Mouse (Mus musculus) layer of hippocampus, postnatal 36 days (tissue): ENCODE results near the gene Spag9. TPM values are rescaled to one million over a fixed set of nuclear protein-coding genes. Genes with fewer than 3 reads are reported as not detected.
"Not testable (repeated sequence)": the region's sequence is repeated elsewhere in the genome, so short reads cannot be mapped to it uniquely, and the experiment has no call there.

Source experiments
- DNase-seq, 2 experiments: peaks; one replicate each; pipeline ENCODE4 v3.0.0; 2022
- total RNA-seq, 2 experiments: library from RNA; stranded (reverse); gene quantifications; 2 replicates each; pipeline ENCODE4 v1.2.3; 2021

Gene Spag9
- total RNA-seq, 2 experiments from 2014 or later: 217 to 221 TPM

DNA sequence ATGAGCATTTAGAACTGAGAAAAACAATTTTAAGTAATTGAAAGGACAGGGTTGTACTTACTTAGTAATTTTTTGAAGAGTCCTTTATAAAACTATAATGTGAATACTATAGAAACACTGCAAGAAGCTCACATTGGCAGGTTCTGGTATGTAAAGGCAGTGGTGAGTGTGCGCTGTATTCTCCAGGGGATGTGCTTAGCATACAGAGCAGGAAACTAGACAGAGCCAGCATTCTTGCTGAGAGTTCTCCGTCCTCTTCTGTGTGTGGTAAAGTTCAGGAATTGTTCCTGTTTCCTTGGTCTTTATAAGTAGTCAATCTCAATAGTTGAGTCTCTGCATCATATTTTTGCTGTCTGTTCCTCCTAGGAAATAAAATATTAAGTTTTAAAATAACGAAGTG, 59.0 kb downstream of the Spag9 start:
- no peak for DNase-seq

DNA sequence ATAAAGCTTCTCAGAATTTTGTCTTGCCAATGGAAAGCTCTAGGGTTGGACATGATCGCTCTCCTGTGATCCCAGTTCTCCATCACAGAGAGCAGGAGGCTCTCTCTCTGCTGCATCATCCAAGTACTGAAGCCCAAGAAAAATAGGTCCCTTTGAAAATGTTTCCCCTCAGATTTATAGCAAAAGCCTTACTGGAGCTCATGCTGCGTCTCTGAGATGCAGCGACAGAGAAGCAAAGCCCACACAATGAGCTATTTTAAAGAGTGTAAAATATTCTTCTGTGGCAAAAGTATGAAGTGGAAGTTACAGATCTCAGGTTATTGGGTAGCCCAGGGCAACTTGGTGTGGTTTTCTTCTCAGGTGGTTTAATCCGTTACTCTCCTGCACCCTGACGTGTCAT, 68.0 kb downstream of the Spag9 start:
- DNase-seq: no peak

DNA sequence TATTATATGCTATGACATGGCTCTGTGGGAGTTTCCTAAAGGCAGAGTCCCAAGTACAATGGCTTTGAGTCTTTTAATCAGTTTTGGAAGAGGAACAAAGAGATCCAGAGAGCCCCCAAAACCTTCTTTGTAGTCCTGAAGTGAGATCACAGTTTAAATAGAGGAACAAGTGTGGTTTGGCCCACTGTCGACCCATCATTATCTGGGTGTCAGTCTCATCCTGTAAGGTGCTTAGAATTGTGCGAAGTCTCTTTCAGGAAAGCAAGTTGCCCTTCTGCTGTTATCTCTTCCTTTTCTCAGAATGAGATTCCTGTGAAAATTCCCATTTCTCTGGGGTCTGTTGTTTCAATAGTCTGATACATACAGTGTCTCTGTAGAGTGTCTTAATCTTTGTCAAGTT, 74.6 kb downstream of the Spag9 start:
- DNase-seq: no peak

DNA sequence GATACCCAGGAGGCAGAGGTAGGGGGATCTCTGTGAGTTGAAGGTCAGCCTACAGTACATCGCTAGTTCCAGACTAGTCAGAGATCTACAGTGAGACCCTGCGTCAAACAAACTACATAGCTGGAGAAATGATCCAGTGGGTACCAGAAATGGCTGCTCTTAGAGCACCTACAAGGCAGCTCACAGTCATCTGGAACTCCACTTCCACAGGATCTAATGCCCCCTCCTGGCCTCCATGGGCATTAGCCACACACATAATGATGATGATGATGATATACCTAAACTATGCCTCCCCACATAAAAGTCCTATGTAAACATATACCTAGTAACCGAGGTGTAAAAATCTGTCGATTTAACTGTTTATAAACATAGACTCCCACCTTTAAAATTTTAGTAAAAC, 77.4 kb downstream of the Spag9 start:
- no peak for DNase-seq

DNA sequence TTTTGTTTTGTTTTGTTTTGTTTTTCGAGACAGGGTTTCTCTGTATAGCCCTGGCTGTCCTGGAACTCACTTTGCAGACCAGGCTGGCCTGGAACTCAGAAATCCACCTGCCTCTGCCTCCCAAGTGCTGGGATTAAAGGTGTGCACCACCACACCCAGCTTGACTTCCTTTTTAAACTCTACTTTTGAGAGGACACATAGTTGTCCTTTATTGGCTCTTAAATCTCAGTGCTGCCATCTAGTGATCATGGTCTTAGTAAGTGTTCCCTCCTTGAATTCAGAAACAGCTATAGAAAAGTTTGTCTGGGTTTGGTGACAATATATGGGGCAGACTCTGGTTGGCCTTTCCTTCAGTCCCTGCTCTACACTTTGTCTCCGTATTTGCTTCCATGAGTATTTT, 91.1 kb downstream of the Spag9 start:
- not testable (repeated sequence) for DNase-seq

DNA sequence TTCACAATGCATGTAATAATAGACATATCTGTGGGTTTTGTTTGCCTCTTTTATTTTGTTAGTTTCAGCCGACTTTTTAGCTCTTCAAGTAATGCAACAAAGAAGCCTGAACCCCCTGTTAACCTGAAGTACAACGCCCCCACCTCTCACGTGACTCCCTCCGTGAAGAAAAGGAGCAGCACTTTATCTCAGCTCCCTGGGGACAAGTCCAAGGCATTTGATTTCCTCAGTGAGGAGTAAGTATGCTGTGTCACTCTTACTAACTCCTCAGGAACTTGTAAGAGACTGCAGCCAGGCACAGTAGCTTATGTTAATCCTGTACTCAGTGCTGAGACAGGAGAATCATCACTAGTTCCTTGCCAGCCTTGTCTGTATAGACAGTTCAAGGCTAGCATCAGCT, 94.6 kb downstream of the Spag9 start:
- DNase-seq: no peak

DNA sequence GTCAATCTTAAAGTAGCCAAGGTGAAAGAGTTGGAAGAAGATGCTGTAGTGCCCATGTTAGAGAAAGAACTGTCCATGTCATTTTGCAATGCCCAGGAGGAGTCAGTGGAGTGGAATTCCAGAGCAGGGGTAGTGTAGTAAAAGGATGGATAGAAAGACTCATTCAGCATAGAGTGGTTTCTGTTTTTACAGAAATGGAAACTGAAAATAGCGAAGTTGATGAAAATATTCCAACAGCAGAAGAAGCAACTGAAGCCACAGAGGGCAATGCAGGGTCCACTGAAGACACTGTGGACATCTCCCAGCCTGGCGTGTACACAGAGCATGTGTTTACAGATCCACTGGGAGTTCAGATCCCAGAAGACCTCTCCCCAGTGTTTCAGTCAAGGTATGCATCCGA, 101.6 kb downstream of the Spag9 start:
- DNase-seq: no peak

DNA sequence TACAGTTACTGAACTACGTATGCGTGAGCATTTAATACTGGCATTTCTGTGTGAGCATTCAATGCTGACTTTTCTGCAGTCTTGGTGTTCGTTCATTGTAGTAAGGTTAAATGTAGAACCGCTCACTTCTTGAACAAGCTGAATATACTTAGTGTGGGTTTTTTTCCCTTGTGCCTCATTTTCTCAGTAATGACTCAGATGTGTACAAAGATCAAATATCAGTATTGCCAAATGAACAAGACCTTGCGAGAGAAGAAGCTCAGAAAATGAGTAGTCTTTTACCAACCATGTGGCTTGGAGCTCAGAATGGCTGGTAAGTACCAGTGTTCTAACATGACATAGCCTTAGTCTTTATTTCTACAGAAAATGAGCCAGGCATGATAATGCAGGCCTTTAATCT, 102.9 kb downstream of the Spag9 start:
- no peak for DNase-seq

DNA sequence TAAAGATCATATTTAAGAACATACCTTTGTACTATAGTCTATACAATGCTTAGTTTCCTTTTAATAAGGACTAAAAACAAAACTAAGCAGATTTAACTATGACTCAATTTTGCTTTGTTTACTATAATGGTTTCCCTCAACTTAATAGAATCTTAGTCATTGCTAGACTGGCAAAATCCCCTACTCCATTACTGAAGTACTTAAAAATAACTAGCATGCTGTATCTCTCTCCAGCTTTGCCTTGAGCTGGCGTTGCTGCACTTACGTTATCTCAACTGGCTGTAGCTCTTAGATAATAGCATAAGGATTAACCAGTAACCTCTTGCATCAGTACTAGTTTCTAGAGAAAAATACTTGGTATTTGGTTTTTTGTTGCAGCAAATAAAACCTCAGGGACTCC, 117.9 kb downstream of the Spag9 start:
- no peak for DNase-seq

DNA sequence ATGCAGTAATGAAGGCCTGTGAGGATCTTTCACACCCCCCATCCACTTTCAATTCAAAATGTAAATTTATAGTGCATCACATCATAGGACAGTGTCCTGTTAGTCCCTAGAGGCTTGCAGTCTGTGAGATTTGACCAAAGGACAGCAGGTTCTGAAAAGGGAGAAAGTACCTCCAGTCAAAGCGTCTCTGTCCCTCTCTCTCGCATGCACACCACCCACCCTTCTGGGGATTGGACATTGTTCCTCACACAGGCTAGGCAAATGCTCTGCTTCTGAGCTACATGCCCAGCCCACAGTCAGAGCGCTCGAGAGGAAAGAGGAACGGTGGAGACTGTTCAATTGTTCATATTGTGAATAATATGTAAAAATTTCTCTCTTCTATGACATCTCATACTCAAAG, 119.5 kb downstream of the Spag9 start:
- DNase-seq: no peak

DNA sequence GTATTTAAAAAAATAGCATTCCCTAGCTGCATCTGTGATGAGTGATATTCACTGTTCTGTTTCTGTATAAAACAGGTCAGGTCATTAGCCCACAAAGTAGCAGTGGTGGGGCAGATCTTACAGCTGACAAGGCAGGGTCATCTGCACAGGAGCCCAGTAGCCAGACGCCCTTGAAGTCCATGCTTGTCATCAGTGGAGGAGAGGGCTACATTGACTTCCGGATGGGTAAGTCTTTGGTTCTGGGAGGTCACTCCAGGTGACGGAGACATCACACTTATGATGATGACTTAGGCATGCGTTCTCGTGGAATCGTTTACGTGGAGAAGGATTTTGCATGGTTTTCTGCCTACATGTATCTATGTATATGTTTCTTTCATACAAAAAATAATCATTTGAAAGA, 120.8 kb downstream of the Spag9 start:
- no peak for DNase-seq

DNA sequence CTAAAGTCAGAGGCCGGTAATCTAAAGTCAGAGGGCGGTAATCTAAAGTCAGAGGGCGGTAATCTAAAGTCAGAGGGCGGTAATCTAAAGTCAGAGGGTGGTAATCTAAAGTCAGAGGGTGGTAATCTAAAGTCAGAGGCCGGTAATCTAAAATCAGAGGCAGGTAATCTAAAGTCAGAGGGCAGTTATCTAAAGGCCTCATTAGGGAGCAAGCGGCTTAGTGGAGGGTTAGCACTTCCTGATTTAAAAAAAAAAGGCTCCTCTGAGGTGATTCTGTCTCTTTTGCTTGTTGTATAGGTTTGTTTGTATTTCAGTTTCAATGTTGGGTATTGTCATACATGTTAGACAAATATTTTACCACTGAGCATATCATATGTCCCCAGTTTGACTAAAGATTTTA, 121.9 kb downstream of the Spag9 start:
- DNase-seq: no peak

DNA sequence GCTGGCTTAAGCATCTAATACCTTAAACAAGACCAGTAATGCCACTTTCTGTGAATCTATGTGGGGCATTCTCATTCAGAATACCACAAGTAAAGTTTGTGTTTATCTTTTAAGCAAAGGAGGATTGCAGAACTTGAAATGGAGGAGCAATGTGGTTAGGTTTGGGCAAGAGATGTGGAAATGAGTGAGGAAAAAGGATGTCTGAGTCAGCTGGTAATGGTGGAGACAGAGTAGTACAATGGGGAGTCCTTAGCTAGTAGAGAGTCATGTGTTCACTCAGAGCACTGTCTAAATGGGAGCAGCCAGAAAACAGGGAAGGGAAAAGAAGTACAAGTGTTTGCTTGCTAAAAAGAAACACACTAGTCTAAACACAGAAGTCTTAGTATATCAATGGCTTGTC, 122.7 kb downstream of the Spag9 start:
- DNase-seq: no peak

DNA sequence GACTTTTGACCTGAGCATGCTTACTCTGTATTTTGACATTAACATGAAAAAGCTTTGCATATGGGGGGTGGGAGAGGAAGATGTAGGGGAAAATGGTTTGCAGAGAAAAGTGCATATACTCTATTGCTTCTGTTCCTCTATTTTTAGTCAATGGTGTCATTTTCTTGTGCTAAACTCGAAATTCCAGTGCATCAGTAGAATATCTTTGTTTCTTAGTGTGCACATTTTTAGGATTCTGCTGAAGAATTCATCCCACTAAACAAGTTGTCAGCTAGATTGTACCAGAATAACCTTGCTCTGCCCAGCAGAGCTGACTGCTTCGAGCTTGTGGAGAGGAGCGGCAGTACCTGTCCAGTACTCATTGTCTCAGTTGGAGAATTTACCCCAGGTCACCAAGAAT, 124.8 kb downstream of the Spag9 start:
- no peak for DNase-seq

DNA sequence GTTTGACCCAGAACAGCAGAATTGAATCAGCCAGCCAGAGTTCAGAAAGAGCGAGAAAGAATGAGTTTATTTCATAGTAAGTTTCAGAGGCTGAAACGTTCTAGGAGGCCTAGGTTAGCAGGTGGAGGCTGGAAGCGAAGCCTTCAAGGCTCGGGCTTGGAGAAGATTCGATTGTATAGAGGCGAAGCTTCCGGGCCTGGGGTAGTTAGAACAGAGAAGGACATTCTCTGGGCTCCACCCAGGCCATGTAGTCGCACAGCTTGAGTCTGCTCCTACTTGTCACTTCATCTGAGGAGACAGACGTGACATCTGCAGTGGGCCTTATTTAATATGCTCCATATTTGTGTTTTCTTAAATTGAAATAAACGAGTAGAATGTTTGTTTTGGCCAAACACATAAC, 125.6 kb downstream of the Spag9 start:
- no peak for DNase-seq

DNA sequence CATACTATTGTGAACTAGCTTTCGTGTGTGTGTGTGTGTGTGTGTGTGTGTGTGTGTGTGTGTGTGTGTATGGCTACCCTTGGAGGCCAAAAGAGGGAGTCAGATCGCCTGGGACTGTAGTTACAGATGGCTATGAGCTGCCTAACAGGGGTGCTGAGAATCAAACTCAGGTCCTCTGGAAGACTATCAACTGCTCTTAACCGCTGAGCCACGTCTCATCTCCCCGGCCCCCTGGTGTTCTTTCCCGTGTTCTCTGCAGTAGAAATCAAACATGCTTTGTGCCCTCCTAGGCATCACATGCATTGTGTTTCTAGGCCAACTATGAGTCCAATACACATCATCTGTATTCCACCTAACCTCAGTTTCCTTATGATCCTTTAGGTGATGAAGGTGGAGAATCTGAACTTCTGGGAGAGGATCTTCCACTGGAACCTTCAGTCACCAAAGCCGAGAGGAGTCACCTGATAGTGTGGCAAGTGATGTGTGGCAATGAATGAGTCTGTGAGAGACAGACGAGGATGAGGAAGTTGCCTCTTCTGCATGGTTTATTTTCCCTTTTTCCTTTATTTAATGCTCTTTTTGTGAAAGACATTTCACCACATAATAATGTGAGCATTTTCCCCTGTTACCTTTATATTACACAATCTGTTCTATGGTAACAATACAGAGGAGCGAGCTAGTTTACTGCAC, 126.6 kb downstream of the Spag9 start:
- no peak for DNase-seq

DNA sequence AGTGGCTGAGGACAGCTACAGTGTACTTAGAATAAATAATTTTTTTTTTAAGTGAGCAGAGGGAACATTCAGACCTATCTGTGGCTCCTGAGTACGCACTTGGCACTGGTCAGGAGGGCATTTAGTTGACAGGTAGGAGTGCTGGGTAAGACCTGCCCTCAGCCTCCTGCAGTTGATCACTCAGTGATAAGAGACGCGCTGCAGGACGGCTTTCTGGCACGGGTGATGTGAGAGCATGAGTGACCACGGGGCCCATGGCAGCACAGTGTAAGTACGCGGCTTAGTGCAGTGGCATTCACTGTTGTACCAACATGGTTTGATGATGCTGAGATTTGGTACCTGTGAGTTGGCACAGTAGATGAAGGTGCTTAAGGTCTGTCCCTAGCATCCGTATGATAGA, 130.8 kb downstream of the Spag9 start:
- no peak for DNase-seq

DNA sequence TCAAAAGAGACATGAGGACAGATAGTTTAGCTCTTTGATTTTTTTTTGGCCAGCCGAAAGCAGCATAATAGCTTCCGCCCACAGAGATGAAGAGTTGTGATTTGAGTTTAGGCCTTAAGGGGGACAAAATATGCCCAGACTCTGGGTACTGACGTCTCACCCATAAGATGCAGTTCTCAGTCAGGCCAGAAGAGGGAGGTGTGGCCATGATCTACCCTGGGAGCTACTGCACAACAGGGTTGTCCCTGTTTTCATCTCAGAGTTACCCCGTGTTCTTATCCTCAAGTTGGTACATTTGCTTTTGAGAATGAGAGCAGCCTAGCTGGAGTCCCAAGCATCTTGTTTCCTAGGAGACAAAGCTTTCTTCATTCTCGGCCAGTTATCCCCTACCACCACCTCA, 132.1 kb downstream of the Spag9 start:
- DNase-seq: peak; percentile 78 to 85

DNA sequence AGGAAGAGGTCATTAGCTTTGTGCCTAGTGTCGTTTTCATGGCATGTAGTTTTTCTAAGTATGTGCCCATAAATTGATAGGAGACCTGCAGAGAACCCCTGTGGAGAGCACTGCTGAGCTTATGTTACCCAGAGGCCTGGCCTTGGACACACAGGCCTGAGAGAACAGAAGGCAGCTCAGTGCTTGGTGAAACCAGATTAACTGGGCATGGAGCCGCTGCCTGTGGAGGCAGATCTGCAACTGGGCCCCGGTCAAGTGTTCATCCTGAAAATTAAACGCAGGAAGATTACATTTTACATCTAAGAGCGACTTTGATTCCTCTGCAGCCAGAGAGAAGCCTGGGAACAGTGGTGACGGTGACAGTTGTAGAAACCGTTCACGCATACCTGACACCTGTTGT, 132.6 kb downstream of the Spag9 start:
- no peak for DNase-seq

DNA sequence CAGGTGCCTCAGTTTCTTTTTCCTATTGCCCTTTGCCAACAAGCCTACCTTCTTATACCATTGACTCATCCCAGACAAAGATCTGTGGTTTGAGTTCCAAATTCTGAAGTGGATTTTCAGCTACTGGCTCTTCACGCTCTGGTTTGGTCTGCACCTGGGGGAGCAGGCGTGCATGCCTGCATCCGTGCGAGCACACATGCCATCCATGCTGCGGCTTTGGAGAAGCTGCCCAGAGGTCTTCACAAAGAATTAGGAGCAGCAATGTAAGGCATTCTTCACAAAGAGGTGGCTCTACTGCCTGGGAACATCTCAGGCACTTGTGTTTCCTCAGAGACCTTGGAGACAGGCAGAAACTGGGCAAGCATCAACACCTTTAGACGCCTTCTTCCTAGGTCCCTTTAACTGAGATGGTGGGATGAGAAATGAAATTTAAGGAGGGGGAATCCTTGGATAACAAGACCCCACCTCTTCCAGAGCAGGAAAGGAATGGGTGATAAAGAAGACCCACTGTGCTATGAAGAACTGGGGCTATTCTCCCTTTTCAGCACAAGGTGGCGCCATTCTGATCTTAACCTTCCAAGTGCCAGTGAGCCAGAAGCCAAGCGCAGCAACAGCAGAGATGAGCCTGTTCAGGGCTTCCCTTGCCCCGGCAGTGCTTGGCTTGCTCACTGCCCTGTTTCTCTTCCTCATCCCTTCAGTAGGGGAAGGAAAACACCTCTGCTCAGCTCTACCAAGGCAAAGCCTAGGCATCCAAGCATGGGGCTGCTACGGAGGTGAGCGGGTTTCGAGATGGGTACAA, 133.6 kb downstream of the Spag9 start:
- peak; percentile 55 to 65 for DNase-seq

DNA sequence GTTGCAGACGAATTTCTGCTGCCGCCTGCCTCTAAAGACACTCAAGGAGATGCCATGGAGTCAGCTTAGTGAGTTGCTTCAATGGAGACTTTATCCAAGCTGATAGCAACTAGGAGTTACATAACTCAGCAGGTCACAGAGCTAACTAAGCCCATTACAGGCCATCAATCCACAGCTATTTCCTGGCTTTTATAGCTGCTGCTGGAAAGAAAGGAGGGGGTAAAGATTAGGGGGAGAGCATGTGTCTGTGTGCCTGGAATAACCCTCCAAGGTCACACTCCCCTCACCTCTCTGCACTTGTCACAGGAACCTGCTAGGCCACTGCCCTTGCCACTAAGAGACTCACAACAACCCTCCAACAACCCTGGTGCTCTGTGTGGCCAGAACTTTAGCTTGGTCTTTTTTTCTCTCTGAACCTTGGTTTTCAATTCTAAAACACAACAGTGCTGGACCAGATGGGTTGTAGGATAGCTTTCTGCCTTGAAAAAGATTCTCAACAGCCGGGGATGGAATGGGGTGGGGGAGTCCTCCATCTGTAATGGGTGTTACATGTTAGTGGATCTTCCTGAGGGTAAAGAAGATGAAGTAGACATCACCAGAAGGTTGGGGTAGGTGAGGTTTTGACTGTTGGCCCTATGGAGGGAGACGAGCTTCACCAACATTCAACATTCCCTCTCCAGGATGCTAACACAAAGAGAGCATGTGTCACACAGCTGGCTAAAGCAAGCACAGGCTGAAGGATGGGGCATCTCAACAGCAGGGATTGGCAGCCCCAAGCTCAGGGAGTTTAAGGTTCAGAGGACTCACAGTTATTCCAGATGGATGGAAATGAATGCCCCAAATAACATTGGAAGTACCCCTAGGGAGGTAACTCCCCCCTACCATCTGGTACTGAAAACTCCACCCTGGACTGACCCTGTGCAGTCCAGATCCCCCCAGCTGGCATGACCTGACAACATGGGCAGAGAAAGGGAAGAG, 134.5 kb downstream of the Spag9 start:
- no peak for DNase-seq

DNA sequence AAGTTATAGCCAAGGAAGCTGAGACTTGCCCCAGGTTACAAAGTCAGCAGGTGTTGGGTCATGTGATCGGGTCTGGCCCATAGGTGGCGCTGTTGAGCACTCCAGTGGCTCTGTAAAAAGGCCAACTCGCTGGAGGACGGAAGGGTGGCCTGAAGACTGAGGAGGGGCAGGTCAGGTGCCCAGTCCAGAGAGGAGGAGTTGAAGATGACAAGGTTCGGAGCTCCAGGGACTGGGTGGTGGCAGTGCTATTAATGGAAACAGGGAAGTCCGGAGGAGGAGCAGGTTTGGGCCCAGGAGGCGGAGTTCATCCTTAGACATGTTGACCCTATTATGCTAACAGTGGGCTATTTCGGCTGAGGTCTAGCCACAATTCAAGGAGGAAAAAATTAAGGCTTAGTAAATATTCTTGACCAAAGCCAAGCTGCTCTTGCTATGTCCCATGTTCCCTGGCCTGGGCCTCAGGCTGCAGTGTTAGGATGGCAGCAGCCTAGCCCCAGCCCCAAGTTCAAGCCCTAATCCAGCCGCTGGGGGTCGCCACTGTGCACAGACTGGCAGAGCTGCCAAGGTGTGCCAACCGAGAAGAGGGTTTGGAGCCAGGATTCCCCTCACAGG, 137.6 kb downstream of the Spag9 start:
- DNase-seq: peak; percentile 73 to 74
